Mouse (Mus musculus) gastrocnemius, postnatal 14 days (tissue): Measurements from ENCODE around the gene Pkd1l2. TPM values are rescaled to one million over a fixed set of nuclear protein-coding genes. Genes with fewer than 3 reads are reported as not detected.

Experiments
- DNase-seq: peaks from one replicate; pipeline ENCODE4 v3.0.0; 2021; ENCODE audit warnings: mixed read lengths
- intact Hi-C: fragments of 180-260 bp; cut with DNase I; formaldehyde crosslinking; loops from one replicate; pipeline ENCODE4 v1.15.1; 2025; ENCODE audit warnings: low total_unique reads
- long read RNA-seq, 2 experiments: library from polyadenylated mRNA; stranded (forward); transcript quantifications; one replicate each; pipeline ENCODE4 v2.0.0; 2021
- total RNA-seq, 2 experiments: library from RNA; stranded (reverse); gene quantifications; 2 replicates each; pipeline ENCODE4 v1.2.3; 2021

The Pkd1l2 gene
- total RNA-seq, result under 1 TPM; 0.04 to 0.09 TPM
- long read RNA-seq, experiment 1, result 0 reads
- long read RNA-seq, experiment 2, partial matches to known transcripts, result 0 of 1 reads
- long read RNA-seq, experiment 2, other reads (novel, unspliced or antisense), result 1 of 1 reads

DNA sequence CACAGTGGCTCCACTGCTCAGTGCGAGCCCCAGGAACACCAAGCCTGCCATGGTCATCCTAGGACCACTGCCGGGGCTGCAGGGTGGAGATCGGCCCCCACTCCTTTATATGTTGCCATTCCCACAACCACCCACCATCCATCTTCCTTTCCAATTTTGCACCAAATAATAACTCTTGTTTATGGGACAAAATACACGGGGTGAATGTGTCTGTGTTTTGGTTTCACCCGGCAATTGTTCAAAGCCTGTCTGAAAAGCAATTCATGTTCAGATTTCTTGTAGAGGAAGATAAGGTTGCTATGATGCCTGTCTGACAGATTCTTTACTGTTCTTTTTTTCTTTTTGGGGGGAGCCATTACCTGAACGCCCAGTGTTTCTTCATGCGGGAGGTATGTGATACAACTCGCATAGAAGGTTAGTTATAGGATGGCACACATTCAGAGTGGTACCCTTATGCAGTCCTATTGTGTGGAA, at the start of gene Pkd1l2:
Pkd1l2 (minus strand) TSS at position 51 of the 474 bp plus-strand sequence.
- no peak for DNase-seq
- intact Hi-C loops, result no loop called here

DNA sequence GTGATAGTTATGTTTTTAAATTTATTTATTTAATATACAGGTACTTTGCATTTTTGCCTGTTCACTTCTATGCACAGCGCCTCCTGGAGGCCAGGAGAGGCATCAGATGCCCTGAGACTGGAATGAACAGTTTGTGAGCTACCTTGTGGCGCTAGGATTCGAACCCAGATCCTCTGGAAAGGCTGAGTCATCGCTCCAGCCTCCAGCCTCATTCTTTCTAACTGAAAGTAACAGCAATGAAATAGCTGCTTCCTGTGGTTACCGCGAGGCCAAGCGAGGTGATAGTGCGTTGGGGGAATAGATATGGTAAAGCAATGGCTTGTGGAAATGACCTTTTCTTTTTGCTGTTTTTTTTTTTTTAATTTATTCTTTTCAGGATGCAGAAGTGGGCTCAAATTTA, 44.8 kb upstream of the Pkd1l2 start:
- intact Hi-C loops, result no loop called here
- no peak for DNase-seq

DNA sequence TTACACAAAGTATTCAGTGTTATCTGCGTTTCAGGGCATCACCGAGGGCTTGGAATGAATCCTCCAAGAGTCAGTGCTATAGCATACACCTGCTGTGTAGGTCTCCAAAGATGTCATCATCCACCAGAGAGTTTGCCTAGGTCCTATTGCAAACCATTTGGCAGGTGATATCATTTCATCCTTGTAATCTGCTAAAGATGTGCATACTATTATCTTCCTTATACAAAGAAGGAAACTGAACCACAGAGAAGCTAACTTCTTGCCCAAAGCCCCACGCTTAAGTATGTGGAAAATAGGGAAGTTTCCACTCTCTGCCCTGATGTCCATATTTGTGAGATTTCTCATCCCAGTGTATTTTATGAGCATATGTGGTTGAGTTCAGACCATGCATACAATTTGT, 44.2 kb upstream of the Pkd1l2 start:
- no peak for DNase-seq
- intact Hi-C loops, result no loop called here

DNA sequence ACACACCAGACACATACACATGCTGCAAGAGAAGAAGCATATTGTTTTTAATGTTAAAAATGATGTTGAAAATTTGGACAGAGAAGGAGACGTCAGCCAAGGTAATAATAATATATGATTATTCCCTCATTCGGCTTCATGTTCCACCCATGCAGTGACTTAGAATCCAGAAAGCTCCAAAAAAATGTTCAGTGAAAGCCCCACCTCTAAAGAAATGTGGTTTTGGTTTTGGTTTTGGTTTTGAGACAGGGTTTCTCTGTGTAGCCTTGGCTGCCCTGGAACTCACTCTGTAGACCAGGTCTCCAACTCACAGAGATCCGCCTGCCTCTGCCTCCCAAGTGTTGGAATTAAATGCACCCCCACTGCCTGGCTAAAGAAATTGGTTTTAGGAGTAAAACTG, 43.6 kb upstream of the Pkd1l2 start:
- intact Hi-C loops, result no loop called here
- no peak for DNase-seq

DNA sequence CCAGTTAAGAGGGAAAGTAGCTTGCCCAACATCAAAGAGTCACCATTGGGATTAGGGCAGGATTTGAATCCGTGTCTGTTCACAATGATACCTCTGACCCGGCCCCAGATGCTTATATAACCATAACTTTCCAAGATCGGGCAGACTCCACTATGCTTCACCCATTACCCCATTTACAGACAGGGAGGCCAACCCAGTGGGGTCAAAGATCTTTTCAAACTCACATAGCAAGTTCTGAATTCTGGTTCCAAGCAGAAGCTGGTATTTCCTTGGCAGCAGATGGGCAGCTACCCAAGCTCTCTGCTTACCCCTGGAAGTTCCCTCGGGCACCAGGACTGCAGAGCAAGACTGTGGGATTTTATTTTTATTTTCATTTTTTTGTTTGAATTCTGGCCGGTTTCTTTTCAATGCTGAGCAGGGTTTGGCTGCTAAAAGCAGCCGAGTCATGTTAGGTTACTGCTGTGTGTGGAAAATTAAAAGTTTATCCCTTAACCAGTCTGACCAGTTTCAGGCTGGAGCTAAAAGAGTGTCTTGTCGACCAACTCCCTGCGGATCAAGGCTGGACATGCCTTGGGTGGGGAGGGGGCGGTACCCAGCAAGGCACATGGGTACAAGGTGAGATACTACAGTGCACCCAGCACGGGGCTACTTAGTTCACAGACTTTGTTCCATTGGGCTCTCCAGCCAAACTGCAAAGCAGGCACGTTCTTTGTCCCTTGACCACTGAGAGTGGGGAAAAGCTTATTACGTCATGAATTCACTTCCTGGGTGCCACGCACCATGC, 41.8 kb upstream of the Pkd1l2 start:
- intact Hi-C loops, result no loop called here
- DNase-seq, result no peak

DNA sequence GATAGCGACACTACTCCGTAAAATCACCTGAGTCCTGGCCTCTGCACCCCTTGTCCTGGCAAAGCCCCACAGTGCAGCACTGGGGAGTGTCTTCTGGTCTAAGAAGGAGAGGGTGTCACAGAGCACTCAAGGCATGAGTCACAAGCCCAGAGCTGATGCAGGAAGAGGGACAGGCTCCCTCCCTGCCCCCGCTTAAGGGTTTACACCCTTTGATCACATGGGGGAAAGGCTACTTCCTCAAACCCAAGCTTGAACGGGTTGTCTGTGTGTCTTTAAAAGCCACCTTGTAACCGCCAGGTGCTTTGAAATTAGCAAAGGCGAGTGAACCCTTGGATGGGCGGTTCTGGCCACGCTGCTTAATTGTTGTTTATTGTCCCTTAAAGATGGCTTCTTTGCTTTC, 39.0 kb upstream of the Pkd1l2 start:
- no peak for DNase-seq
- intact Hi-C loops, result no loop called here

DNA sequence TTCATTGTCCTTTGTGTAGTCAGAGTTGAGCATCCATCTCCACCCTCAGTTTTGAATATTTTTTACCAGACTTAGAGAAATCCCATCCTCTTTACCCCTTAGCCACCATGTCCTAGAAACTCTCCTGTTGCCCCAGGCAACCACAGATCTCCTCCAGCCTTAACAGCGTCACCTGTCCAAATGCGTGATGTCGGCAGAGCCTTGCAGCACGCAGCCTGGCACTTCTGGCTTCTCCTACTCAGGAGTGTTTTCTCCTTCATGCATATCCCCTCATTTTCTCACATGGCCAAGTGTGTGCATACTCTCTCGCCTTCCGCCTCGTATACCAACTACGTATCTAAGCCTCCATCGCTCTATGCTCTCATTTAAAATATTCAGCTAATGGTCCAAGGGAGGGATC, 36.2 kb upstream of the Pkd1l2 start:
- no peak for DNase-seq
- intact Hi-C loops, result no loop called here

DNA sequence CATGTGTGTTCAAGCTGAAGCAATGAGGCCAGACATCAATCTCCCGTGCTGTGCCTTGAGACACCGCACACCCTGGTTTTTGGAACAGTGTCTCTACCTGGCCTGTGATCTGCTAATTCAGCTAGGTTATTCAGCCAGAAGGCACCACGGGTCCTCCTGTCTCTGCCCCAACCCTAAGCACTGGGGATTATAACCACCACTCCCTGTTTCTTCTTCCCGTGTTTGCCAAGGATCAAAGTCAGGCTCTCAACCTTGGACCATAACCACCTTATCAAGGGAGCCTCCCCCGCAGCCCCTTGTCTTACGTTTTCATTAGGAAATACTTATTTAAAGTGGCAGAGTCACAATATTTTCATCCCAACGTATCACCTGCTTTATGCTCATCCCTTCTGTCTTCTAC, 34.3 kb upstream of the Pkd1l2 start:
- no peak for DNase-seq
- intact Hi-C loops, result no loop called here

DNA sequence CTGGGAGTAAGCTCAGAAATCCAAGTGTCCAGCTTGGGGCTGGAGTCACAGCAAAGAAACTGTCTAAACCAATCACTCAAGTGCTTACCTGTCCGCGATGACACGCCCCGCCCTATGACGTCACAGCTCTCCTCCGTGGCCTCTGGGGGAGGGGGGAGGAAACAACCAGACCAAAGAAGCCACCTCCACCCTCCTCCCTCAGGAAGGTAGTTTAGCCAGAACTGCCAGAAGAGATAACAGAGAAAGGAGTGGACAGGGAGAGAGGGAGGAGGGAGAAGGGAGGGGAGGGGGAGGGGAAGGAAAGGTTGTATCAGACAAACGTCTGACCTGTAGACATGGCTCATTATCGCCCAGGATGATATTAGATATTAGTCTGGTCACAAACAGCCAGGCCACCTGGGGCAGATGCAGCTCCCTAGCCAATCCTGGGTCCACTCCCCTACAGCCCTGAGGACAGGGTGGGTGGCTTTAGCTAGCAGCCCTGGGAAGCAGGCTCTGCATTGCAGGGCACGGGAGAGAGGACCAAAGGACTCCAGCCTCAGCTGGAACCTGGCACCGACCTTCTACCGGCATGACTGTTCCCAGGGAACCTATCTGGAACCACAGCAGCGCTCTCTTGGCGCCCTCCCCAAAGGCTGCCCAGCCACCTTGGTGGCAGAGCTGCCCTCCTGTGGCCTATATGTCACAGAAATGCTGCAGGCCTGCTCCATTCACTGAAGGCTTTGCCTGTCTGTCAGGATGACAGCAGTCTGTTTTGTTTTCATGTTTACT, 33.6 kb upstream of the Pkd1l2 start:
- intact Hi-C loops, result no loop called here
- no peak for DNase-seq

DNA sequence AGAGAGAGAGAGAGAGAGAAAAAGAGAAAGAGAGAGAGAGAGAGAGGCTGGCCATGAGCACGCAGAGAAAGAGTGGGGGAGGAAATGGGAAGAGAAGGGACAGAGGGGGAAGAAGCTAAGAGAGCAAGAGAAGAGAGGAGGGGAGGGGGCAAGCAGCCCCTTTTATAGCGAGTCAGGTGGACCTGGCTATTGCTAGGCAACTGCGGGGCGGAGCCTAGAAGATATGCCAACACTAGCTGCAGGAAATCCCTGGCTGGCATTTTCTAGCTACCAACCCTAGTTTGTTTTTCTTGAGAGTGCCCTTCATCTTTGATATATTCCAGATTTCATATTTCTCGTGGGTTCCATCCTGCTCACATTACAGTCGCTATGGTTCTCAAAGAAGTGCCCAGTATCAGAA, 32.8 kb upstream of the Pkd1l2 start:
- no peak for DNase-seq
- intact Hi-C loops, result no loop called here

DNA sequence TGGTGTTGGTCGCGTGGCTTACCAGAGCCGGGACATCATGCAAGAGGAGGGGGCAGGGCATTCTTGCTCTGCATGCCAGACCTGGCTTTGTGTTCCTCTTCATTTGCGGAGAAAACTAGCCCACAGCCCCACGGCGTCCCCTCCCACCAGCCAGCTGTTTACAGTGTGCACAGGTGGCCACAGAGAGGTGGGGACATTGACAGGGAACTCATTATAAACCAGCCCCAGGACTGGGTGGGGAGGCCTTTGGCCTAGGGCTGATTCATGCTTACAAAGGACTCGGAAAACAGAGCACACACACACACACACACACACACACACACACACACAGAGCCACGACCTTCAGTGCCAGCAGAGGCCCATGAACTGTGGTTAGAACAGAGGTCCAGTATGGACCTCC, 30.0 kb upstream of the Pkd1l2 start:
- intact Hi-C loops, result no loop called here
- DNase-seq, result no peak

DNA sequence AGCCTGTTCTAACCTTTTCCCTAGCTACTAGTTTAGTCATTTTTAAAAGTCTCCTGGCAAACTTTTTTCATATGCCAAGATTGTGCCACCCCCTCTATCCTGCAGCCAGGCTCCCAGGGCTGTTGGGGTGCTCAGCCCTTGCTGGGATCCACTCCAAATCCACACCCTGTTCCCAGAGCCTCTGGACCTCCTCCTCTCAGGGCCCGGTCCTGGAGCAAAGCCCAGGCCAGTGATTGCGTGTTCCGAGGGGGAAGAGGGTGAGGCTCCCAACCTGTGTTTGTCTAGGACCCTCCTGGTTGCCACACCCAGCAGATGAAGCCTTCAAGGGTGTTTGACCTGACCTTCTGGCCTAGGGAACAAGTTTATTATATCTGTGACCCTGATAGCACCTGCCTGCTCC, 29.4 kb upstream of the Pkd1l2 start:
- intact Hi-C loops, result no loop called here

DNA sequence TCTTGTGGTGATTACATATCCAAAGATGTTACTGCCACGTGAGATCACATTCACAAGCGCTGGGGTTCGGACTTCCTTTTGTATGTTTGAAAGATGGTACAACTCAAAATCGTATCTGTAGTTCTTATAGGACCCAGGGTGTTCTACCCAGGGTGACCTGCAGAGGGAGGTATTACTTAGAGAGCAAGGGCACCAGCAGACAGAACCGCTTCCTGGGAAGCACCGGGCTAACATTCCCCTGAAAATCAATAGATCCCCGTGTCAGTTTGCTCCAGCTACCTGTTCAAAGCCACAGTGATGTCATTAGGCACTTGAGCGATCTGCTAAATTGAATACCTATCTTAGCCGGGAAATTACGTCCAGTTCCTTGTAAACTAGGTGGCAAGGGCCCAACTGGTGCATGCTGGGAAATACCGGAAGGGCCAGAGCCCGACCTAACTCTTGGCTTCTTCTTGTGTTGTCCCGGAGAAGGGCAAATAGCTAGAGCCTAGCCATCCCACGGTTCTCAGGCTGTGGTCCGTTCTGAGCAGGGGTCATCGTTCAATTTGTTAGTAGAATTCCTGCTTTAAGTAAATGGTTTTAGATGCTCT, 27.6 kb upstream of the Pkd1l2 start:
- intact Hi-C loops, result no loop called here
- DNase-seq, result peak; percentile 61

More for the DNA sequence above, 29.4 kb upstream of the Pkd1l2 start:
- no peak for DNase-seq

DNA sequence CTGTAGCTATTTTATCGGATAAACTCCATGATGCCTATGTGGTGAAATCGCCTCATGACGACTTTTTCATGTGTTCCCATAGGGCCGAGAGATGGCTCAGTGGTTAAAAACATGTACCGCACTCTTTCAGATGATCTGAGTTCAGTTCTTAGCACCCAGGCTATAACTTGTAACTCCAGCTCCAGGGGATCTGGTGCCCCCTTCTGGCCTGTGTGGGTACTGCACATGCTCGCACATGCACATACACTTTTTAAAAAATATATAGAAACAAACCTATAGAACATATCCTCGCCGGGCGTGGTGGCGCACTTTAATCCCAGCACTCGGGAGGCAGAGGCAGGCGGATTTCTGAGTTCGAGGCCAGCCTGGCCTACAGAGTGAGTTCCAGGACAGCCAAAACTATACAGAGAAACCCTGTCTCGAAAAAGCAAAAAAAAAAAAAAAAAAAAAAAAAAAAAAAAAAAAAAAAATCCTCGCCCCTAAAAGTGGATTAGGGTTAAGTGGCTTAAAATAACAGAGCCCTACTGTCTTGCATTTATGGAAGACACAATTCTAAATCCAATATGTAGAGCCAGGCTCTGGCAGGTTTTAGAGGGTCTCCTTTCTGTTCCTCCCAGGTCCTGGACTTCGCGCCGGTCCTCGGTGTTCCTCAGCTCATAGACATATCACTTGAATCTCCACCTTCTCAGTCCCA, 26.9 kb upstream of the Pkd1l2 start:
- intact Hi-C loops, result no loop called here
- DNase-seq, result no peak

DNA sequence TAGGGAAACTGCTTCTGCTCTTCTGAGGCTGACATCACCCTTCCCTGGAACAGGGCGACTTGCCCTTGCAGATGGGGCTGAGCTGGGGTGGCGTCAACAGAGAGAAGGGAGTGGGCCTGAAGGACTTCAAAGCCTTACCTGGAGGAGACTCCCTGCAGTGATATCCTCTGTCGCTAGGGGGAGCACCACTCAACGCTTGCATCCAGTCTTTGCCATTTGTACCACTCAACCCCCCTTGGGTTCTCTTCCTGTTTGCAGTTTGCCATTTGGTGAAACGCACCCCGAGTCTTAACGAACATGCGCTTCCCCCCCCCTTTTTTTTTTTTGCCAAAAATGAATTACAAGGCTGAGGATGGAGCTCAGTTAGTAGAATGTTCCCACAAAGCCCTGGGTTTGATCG, 25.3 kb upstream of the Pkd1l2 start:
- intact Hi-C loops, result loop anchor here (2.0 kb wide), 1 partner anchor 367 kb away; no protein-coding TSS in a partner anchor
- DNase-seq, result peak; percentile 27

DNA sequence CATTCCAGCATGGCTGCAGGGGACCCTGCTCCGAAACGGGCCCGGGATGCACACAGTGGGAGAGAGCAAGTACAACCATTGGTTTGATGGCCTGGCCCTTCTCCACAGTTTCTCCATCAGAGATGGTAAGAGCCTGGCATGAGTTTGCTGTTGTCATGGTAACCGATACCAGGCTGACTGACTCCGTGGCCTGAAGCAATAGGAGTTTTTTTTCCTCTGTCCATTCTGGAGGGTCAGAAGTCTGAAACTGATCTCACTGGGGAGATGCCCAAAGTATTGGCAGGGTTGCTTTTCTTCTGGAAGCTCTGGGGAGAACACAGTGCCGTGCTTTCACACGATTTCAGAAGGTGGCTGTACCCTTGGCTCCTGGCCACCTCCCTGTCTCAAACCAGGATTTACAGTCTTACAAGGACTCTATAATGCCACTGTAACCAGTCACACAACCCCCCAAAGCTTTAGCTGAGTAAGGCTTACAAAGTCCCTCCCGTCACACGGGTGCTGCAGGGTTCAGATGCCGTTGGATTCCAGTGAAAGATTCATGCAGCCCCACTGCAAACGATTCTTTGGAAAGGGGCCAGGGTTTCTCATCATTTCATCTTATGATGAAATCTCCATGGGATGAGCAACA, 15.4 kb upstream of the Pkd1l2 start:
- DNase-seq, result no peak
- intact Hi-C loops, result no loop called here

DNA sequence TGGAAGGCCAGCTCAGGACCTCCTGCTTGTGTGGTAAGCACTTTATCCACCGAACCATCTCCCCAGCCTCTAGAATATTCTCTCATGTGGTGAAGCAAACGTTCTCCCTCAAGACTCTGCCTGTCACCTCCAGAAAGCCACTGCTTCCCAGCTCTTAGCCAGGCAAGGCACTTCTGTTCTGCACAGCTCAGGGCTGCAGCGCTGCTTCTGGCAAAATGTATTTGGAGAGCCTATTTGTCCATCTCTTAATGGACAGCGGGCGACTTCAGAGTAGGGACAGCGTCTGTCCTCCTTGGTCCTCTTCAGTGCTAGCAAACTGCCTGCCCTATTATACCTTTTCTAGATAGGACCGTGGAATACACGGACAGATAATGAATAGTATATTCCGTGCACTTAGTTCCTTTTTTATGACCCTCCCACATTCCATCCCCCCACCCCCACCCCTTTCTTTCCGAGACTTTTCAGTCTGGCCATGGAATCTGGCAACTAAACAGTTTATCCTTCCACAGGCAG, 14.9 kb upstream of the Pkd1l2 start:
- DNase-seq, result no peak
- intact Hi-C loops, result no loop called here

DNA sequence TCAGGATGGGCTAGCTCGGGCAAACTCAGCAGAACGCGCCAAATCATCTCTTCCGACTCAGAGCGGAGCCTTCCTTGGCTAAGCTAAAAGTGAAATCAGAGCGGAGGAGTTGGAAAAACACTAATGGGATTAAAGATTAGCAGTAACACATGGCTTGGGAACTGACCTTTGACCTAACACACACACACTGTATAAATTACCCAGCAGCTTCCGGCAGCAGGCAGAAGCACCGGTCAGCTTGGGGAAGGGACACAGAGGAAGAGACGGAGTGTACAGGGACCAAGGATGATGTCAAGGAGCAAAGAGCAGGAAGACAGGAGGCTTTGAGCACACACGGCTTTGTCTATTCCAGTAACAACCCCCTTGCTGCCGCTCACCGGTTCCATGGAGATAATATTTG, 13.4 kb upstream of the Pkd1l2 start, which contains the start of gene Bco1:
Bco1 (plus strand) TSS at position 208 of the 400 bp plus-strand sequence.
- intact Hi-C loops, result no loop called here
- no peak for DNase-seq

DNA sequence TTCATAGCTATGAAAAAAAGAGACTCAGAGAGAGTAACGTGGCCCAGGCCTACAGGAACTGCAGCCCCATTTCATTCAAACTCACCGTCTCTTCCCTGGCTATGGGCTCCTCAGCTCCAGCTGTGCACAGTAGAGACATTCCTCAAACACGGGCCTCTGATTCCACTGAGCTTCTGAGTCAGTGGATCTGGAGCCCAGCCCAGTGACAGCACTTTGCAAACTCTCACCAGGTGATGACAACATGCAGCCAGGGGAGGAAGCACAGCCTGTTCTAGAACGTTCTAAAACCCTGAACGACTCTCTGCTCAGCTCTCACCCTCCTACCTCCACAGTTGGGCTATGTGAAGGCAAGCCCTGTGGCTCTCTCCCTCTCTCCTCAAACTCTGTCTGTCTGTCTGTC, 11.8 kb upstream of the Pkd1l2 start:
- peak; percentile 29 for DNase-seq
- intact Hi-C loops, result no loop called here
